8 mouse cellular contexts compared by ENCODE assay signal in the genomic region with DNA sequence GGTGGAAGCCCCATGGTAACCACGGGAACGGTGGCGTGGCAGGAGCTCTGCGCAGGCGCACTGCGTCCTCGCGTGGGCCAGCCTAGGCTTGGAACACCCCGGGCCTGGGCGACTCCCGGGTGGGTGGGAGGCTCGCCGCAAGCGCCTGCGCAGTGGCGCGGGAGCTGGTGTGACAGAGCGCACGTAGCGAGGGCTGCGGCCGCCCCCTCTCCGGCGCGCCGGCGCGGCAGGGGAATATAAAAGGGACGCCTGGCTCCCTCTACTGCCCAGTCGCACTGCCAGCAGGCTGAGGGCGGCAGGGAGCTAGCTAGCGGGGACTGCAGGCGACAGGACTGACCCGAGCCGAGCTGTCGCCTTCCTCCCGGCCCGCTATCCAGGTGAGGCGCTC. TPM values are rescaled to one million over a fixed set of nuclear protein-coding genes. Genes with fewer than 3 reads are reported as not detected.
A peak's percentile ranks its signal among the peaks of the same experiment; 100 is the strongest.
DNase-seq lines count a peak whose midpoint lies in the region; ATAC-seq and TF ChIP-seq lines count a peak whose summit lies in the region.

A gene (plus strand): TSS at position 197 of the 388 bp plus-strand sequence.

- H3K27ac ChIP-seq in cortical plate, adult 2 months (ENCODE audit: insufficient read depth, low read length): peak within 1 kb of the TSS; percentile 78

- peak within 1 kb of the TSS; percentile 95 for H3K4me3 ChIP-seq in cortical plate, adult 2 months (ENCODE audit: insufficient read depth, low read length)

- TF ChIP-seq POLR2A in cortical plate, adult 2 months (IDR thresholded peaks at IDR 0.05; ENCODE audit: extremely low read depth, insufficient read depth, low read length): peak; percentile 100

- DNase-seq in gastrocnemius, postnatal 10 days: peak; percentile 99
- peak; percentile 99 for DNase-seq in induced T-regulatory cell, adult 2 months (ENCODE audit: low read depth)
- peak; percentile 97 to 99 for DNase-seq in left cerebral cortex, adult 9 months (ENCODE audit: low spot score in 2 of 2)
- DNase-seq in right cerebral cortex, postnatal 14 days: peak; percentile 100
- peak; percentile 96 to 99 for DNase-seq in urinary bladder, postnatal 36 days (ENCODE audit: low spot score in 2 of 2)

- ATAC-seq in activated CD4-positive, CD25-positive, alpha-beta regulatory T cell, adult 4 months: peak; percentile 83
- peak; percentile 94 for ATAC-seq in megakaryocyte progenitor cell, adult 5-6 weeks (replicated peaks; ENCODE audit: poor library complexity)

- TF ChIP-seq CTCF in cortical plate, adult 2 months (IDR thresholded peaks at IDR 0.05; ENCODE audit: extremely low read depth, insufficient read depth, low read length): peak; percentile 34; the same call in 1 of the 2 replicates

- H3K4me1 ChIP-seq in cortical plate, adult 2 months (ENCODE audit: control insufficient read depth, insufficient read depth, low read length): peaks cover 5% of the 10 kb centered on the region; the same call in 1 of the 2 replicates

RNA-seq across cellular contexts. Expression of the gene that starts here (rescaled TPM):
- 10 to 100 TPM; 36.8 to 37.7 TPM for polyA plus RNA-seq in activated CD4-positive, CD25-positive, alpha-beta regulatory T cell, adult 4 months (2017; shearing (Covaris generic))
- 27.9 and 31.3 TPM in 2 replicates for polyA plus RNA-seq in cortical plate, adult 2 months (2012; rRNA removed)
- 10 to 100 TPM; 34.4 to 37.9 TPM for total RNA-seq in gastrocnemius, postnatal 10 days (2021)
- total RNA-seq in megakaryocyte progenitor cell, adult 5-6 weeks (2015): 17.4 and 20.1 TPM in 2 replicates
- 39.4 and 41.8 TPM in 2 replicates for total RNA-seq in megakaryocyte progenitor cell, adult 5-6 weeks (2017)

Comparison
In these comparisons a context has a peak if more than half of its experiments do, and no peak if none do; other contexts are left out.
1. Peak in every context shown above with its lines: DNase-seq, ATAC-seq, H3K4me3 ChIP-seq and H3K27ac ChIP-seq.